19 mouse cellular contexts compared by ENCODE assay signal in the genomic region with DNA sequence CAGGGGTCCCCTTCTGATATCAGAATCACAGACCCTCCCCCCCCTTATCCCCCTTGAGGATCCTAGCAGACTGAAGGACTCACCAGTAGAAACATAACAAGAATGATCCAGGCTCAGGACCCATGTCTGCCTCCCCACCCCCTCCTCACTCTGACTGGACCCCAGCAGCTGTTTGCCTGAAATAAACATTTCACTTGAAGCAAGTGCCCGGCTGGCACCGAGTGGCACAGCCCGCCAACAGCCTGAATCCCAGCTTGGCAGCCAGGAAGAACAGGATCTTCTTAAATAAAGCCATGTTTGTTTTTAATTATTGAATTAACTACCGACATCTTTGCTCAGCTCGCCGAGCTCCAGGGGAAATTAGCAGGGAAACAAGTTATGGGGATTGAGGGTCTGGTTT.
DNase-seq lines count a peak whose midpoint lies in the region; ATAC-seq and TF ChIP-seq lines count a peak whose summit lies in the region.
"Had no signal": no experiment of that assay in that cellular context is flagged by ENCODE, and none has a peak within 500 bp of the region (broad histone marks: within the 10 kb centered on the region; RNA-seq: fewer than 3 reads in every experiment).

No protein-coding gene starts in this region.

- no peaks in the 10 kb centered on the region for H3K9me3 ChIP-seq in forebrain, embryonic 15.5 days
- no peaks in the 10 kb centered on the region for H3K9me3 ChIP-seq in forebrain, embryonic 11.5 days (ENCODE audit: control insufficient read depth, low read length)
- H3K9me3 ChIP-seq in limb, embryonic 10.5 days (replicated peaks) = no peaks in the 10 kb centered on the region
- H3K9me3 ChIP-seq: heart, embryonic 10.5 days; kidney, embryonic 15.5 days; limb, embryonic 15.5 days; midbrain, embryonic 12.5 days had no signal

- H3K36me3 ChIP-seq in forebrain, embryonic 15.5 days = no peaks in the 10 kb centered on the region
- no peaks in the 10 kb centered on the region for H3K36me3 ChIP-seq in forebrain, embryonic 11.5 days (ENCODE audit: control insufficient read depth, insufficient read depth, low read length)
- no peaks in the 10 kb centered on the region for H3K36me3 ChIP-seq in limb, embryonic 10.5 days
- H3K36me3 ChIP-seq: heart, embryonic 10.5 days; kidney, embryonic 15.5 days; limb, embryonic 15.5 days; midbrain, embryonic 12.5 days had no signal

- H3K4me1 ChIP-seq in forebrain, embryonic 15.5 days = peaks cover 18% of the 10 kb centered on the region
- no peaks in the 10 kb centered on the region; the same call in 1 of the 2 replicates for H3K4me1 ChIP-seq in forebrain, embryonic 11.5 days (replicated peaks; ENCODE audit: control insufficient read depth, insufficient read depth, low read length)
- H3K4me1 ChIP-seq in limb, embryonic 10.5 days = peaks cover 15% of the 10 kb centered on the region
- H3K4me1 ChIP-seq: heart, embryonic 10.5 days; kidney, embryonic 15.5 days had no signal

- ATAC-seq in forebrain, embryonic 15.5 days (replicated peaks) = peak; percentile 59; the same call in 1 of the 2 replicates
- ATAC-seq in forebrain, embryonic 11.5 days (replicated peaks; ENCODE audit: low FRiP score) = no peak
- ATAC-seq: intestine, embryonic 16.5 days; lung, postnatal 0 days had no signal

- H3K27ac ChIP-seq in forebrain, embryonic 15.5 days (replicated peaks) = peak overlapping the region; percentile 73
- no peak overlapping the region for H3K27ac ChIP-seq in forebrain, embryonic 11.5 days (ENCODE audit: low read depth, low read length)
- H3K27ac ChIP-seq in layer of hippocampus, adult 2 months = peak overlapping the region; percentile 53
- 0 out of 2 replicates have a peak overlapping the region, but pooled peaks have one; percentile 26 for H3K27ac ChIP-seq in limb, embryonic 10.5 days
- H3K27ac ChIP-seq: heart, embryonic 10.5 days; kidney, embryonic 15.5 days; limb, embryonic 15.5 days; midbrain, embryonic 12.5 days had no signal

- DNase-seq in forebrain, embryonic 11.5 days (ENCODE audit: low spot score) = no peak
- DNase-seq in layer of hippocampus, adult 2 months (ENCODE audit: low spot score in 2 of 2) = no peak
- DNase-seq in layer of hippocampus, postnatal 36 days = no peak
- DNase-seq in retina, postnatal 1 day = peak; percentile 51
- DNase-seq in retina, embryonic 14.5 days (ENCODE audit: low spot score) = no peak
- no peak for DNase-seq in limb, embryonic 10.5 days (ENCODE audit: low spot score)
- DNase-seq in spleen, postnatal 36 days (ENCODE audit: low spot score in 2 of 2) = no peak
- DNase-seq: B cell, adult 2 months; embryo, embryonic 11 days; spleen, adult 18-20 months; thymus, adult 18-20 months; thymus, postnatal 4 days had no signal

- no peaks in the 10 kb centered on the region for H3K27me3 ChIP-seq in forebrain, embryonic 15.5 days
- no peaks in the 10 kb centered on the region for H3K27me3 ChIP-seq in forebrain, embryonic 11.5 days (ENCODE audit: control insufficient read depth, insufficient read depth, low read length)
- 0 out of 2 replicates have a peak, but pooled peaks cover 5% of the 10 kb centered on the region for H3K27me3 ChIP-seq in limb, embryonic 10.5 days (ENCODE audit: low read depth, poor library complexity, severe bottlenecking)
- H3K27me3 ChIP-seq: kidney, embryonic 15.5 days; limb, embryonic 15.5 days; midbrain, embryonic 12.5 days had no signal

- H3K4me2 ChIP-seq in forebrain, embryonic 15.5 days (replicated peaks) = no peak overlapping the region
- H3K4me2 ChIP-seq in forebrain, embryonic 11.5 days (ENCODE audit: low read depth, low read length, severe bottlenecking) = no peak overlapping the region
- H3K4me2 ChIP-seq: kidney, embryonic 15.5 days; limb, embryonic 15.5 days; midbrain, embryonic 12.5 days had no signal

- WGBS in forebrain, embryonic 15.5 days = 33% methylated on average over 6 of the region's 6 CpGs
- 80% methylated on average over 6 of the region's 6 CpGs for WGBS in forebrain, embryonic 11.5 days
- WGBS in limb, embryonic 10.5 days = 67% methylated on average over 6 of the region's 6 CpGs

- no peak overlapping the region for H3K4me3 ChIP-seq in forebrain, embryonic 15.5 days
- H3K4me3 ChIP-seq in forebrain, embryonic 11.5 days (ENCODE audit: low read depth, low read length) = no peak overlapping the region
- no peak overlapping the region for H3K4me3 ChIP-seq in layer of hippocampus, adult 2 months
- no peak overlapping the region for H3K4me3 ChIP-seq in limb, embryonic 10.5 days
- H3K4me3 ChIP-seq: heart, embryonic 10.5 days; kidney, embryonic 15.5 days; limb, embryonic 15.5 days; midbrain, embryonic 12.5 days had no signal

- TF ChIP-seq CTCF in layer of hippocampus, adult 2 months (conservative IDR thresholded peaks at IDR 0.05) = no peak

- no peak overlapping the region for H3K9ac ChIP-seq in forebrain, embryonic 15.5 days (replicated peaks)
- no peak overlapping the region for H3K9ac ChIP-seq in forebrain, embryonic 11.5 days (ENCODE audit: low read length)
- H3K9ac ChIP-seq: kidney, embryonic 15.5 days; limb, embryonic 15.5 days; midbrain, embryonic 12.5 days had no signal
